Mouse (Mus musculus): ENCODE results near the gene Scrg1.

DNA sequence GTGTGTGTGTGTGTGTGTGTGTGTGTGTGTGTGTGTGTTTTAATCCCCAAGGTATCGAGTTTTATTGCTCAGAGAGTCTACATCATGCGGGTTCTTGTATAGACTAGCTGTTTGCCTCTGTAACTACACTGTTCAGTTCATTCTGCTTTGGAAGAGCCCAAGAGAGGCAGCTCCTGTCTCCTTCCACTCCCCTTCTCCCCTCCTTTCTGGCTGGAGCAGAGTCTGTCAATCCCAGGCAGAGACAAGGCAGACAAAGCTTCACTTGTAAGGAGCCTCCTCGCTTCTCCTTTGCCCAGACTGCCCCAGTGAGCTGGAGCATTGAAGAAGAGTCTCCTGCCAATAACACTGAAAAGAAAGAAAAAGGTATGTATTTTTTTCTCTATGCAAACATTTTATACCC is at the start of gene Scrg1:
- TF ChIP-seq GATA1 (IDR thresholded peaks at IDR 0.05; ENCODE audit: borderline replicate concordance, low read length) (no peak), FLI1 (IDR thresholded peaks at IDR 0.05; ENCODE audit: low read length) (no peak)
